Mouse (Mus musculus) E14TG2a.4 (cell line): Measurements from ENCODE around the gene 9030612E09Rik.

Experiments
- H3K27me3 ChIP-seq: 2 replicates; pipeline ENCODE4 v1.6.1; 2014; ENCODE audit warnings: low read length, control low read depth; ENCODE audit not compliant: insufficient read depth
- H3K36me3 ChIP-seq: 2 replicates; pipeline ENCODE4 v1.6.1; 2014; ENCODE audit warnings: low read length, control low read depth; ENCODE audit not compliant: insufficient read depth
- H3K4me1 ChIP-seq: replicated peaks from 2 replicates; pipeline ENCODE4 v1.6.1; 2014; ENCODE audit warnings: low read depth, low read length, control low read depth
- H3K4me3 ChIP-seq: replicated peaks from 2 replicates; pipeline ENCODE4 v1.5.1; 2014; ENCODE audit warnings: mild to moderate bottlenecking, low read length
- H3K9me3 ChIP-seq: 2 replicates; pipeline ENCODE4 v1.6.1; 2014; ENCODE audit warnings: low read length, control low read depth
- CTCF ChIP-seq: conservative IDR thresholded peaks from 2 replicates; pipeline ENCODE4 v1.5.1; 2014; ENCODE audit warnings: low read length
- NANOG ChIP-seq: IDR thresholded peaks from 2 replicates; pipeline ENCODE4 v1.6.1; 2014; ENCODE audit warnings: borderline replicate concordance, low read length, mixed read lengths
- POU5F1 ChIP-seq: IDR thresholded peaks from 2 replicates; pipeline ENCODE4 v1.6.1; 2014; ENCODE audit warnings: low read length, borderline replicate concordance

Gene 9030612E09Rik

GRCm38 (mm10) chr10:43220479-43220878 is 46.0 kb downstream of the 9030612E09Rik start:
- TF ChIP-seq CTCF: no peak
- TF ChIP-seq NANOG: no peak
- TF ChIP-seq POU5F1: no peak
- H3K9me3 ChIP-seq: no peaks in the 10 kb centered on the region
- peaks cover 4% of the 10 kb centered on the region; the same call in 1 of the 2 replicates for H3K36me3 ChIP-seq
- peak overlapping the region; percentile 98 for H3K4me3 ChIP-seq
- no peaks in the 10 kb centered on the region for H3K27me3 ChIP-seq
- peaks cover 24% of the 10 kb centered on the region for H3K4me1 ChIP-seq

GRCm38 (mm10) chr10:43220910-43221625 is 46.6 kb downstream of the 9030612E09Rik start, which contains the start of gene Pdss2:
Gene Pdss2 (plus strand): TSS chr10:43221486.
- no peaks in the 10 kb centered on the region for H3K27me3 ChIP-seq
- TF ChIP-seq NANOG (no peak), CTCF (no peak), POU5F1 (no peak)
- H3K36me3 ChIP-seq: peaks cover 4% of the 10 kb centered on the region; the same call in 1 of the 2 replicates
- H3K4me3 ChIP-seq: peak within 1 kb of the TSS; percentile 98
- H3K4me1 ChIP-seq: peaks cover 30% of the 10 kb centered on the region
- H3K9me3 ChIP-seq: no peaks in the 10 kb centered on the region

- no peaks in the 10 kb centered on the region for H3K27me3 ChIP-seq
- TF ChIP-seq NANOG (no peak), POU5F1 (no peak), CTCF (no peak)
Measured at GRCm38 (mm10) chr10:43221659-43222058, 47.2 kb downstream of the 9030612E09Rik start.

GRCm38 (mm10) chr10:43223391-43223790 is 48.9 kb downstream of the 9030612E09Rik start:
- Histone ChIP-seq H3K9me3 (no peaks in the 10 kb centered on the region), H3K27me3 (no peaks in the 10 kb centered on the region), H3K36me3 (peaks cover 11% of the 10 kb centered on the region; the same call in 1 of the 2 replicates), H3K4me3 (no peak overlapping the region), H3K4me1 (peaks cover 44% of the 10 kb centered on the region)
- TF ChIP-seq CTCF (no peak), NANOG (no peak), POU5F1 (no peak)

More at GRCm38 (mm10) chr10:43221659-43222058, 47.2 kb downstream of the 9030612E09Rik start:
- peaks cover 36% of the 10 kb centered on the region for H3K4me1 ChIP-seq
- peak overlapping the region; percentile 98 for H3K4me3 ChIP-seq
- H3K9me3 ChIP-seq: no peaks in the 10 kb centered on the region
- peaks cover 4% of the 10 kb centered on the region; the same call in 1 of the 2 replicates for H3K36me3 ChIP-seq
